8 mouse cellular contexts compared by ENCODE assay signal in the genomic region with DNA sequence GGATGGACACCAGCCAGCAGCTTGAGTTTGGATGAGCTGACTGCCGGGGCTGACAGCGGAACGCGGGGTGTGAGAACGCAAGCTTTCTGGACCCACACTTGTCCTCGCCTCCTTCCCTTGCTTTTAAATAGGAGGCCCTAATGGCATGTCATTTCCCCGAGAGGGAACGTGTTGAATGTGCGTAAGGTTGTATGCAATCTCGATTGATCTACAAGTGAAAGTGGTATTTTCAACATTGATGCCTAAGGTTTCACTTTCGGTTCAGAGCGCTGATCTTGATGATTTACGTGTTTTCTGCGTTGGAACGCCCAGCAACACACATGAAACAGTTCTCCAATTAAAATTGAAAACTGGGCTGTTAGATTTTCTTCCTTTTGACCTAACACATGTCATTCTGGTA. TPM values are rescaled to one million over a fixed set of nuclear protein-coding genes. Genes with fewer than 3 reads are reported as not detected.
DNase-seq lines count a peak whose midpoint lies in the region; ATAC-seq lines count a peak whose summit lies in the region.

No protein-coding gene starts in this region.

- under 1% methylated on average over 15 of the region's 15 CpGs for WGBS in hindbrain, embryonic 13.5 days

- ATAC-seq in hindbrain, embryonic 13.5 days (ENCODE audit: low FRiP score), result peak; percentile 3
- peak; percentile 16; the same call in 1 of the 2 replicates for ATAC-seq in megakaryocyte-erythroid progenitor cell, adult 5-6 weeks (replicated peaks; ENCODE audit: low FRiP score, low TSS enrichment, poor library complexity, severe bottlenecking)

- H3K4me3 ChIP-seq in hindbrain, embryonic 13.5 days, result peak overlapping the region; percentile 82

- H3K9ac ChIP-seq in hindbrain, embryonic 13.5 days, result peak overlapping the region; percentile 91

- H3K9me3 ChIP-seq in hindbrain, embryonic 13.5 days, result no peaks in the 10 kb centered on the region

- H3K36me3 ChIP-seq in hindbrain, embryonic 13.5 days, result peaks cover 19% of the 10 kb centered on the region

- H3K27ac ChIP-seq in hindbrain, embryonic 13.5 days, result peak overlapping the region; percentile 94

- peaks cover 21% of the 10 kb centered on the region for H3K4me1 ChIP-seq in hindbrain, embryonic 13.5 days (replicated peaks)

- H3K27me3 ChIP-seq in hindbrain, embryonic 13.5 days, result no peaks in the 10 kb centered on the region

- H3K4me2 ChIP-seq in hindbrain, embryonic 13.5 days, result peak overlapping the region; percentile 62

- DNase-seq in embryo, embryonic 10 days (ENCODE audit: low spot score), result peak; percentile 39
- DNase-seq in embryo, embryonic 9.5 days (ENCODE audit: extremely low spot score), result no peak
- DNase-seq in 3T3-L1 (ENCODE audit: low read depth, low spot score), result peak; percentile 85
- peak; percentile 63 for DNase-seq in c-Kit-positive CD71-negative TER-119-negative erythroid progenitor cells, embryonic 14.5 days (ENCODE audit: low read depth)
- DNase-seq in cerebellum, postnatal 36 days, result no peak
- no peak for DNase-seq in retina, postnatal 1 day

RNA-seq across cellular contexts. Expression of a gene that starts 0.8 kb away (rescaled TPM):
- polyA plus RNA-seq in hindbrain, embryonic 13.5 days (2015; fragmentation: Nextera tagmentation; extraction: Ambion mirVana), result 45.5 and 45.6 TPM in 2 replicates
- total RNA-seq in megakaryocyte-erythroid progenitor cell, adult 5-6 weeks (2014; fragmentation: Nextera tagmentation), result 18.4 and 22.4 TPM in 2 replicates
- total RNA-seq in megakaryocyte-erythroid progenitor cell, adult 5-6 weeks (2017), result 24.3 and 40.1 TPM in 2 replicates

RNA-seq across cellular contexts. Expression of a gene that starts 44.4 kb away (rescaled TPM):
- polyA plus RNA-seq in hindbrain, embryonic 13.5 days (2015; fragmentation: Nextera tagmentation; extraction: Ambion mirVana), result 7.0 and 8.0 TPM in 2 replicates
- total RNA-seq in megakaryocyte-erythroid progenitor cell, adult 5-6 weeks (2014; fragmentation: Nextera tagmentation), result 0.32 TPM in 1 of 2 replicates, not detected in the other
- total RNA-seq in megakaryocyte-erythroid progenitor cell, adult 5-6 weeks (2017), result 0.42 TPM in 1 of 2 replicates, not detected in the other

Comparison
In these comparisons a context has a peak if more than half of its experiments do, and no peak if none do; other contexts are left out.
1. DNase-seq: peak in embryo, embryonic 10 days (single experiment), 3T3-L1 (single experiment) and c-Kit-positive CD71-negative TER-119-negative erythroid progenitor cells, embryonic 14.5 days (single experiment); none in embryo, embryonic 9.5 days (single experiment), cerebellum, postnatal 36 days (0 of 2) and retina, postnatal 1 day (single experiment).